Mouse (Mus musculus): ENCODE measurements around the gene Arrdc1.

DNA sequence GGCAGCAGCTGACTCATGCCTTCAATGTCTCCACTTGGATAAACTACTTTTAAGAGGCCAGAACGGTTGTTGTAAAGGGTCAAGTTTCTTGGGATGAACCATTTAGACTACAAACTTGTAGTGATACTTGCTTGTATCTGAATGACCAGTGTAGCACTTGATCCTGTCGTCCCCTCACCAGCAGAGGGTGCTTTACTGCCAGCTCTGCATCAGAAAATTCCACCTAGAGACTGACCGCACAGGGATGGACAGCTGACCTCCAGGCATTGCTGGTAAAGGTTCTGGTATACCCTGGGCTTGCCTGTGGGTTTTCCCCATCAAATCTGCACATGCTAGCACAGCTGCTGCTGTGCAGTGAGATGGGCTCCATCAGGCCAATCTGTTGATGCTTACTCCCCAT lies 25.9 kb upstream of the Arrdc1 start:
- peak; percentile 68 for TF ChIP-seq CTCF (IDR thresholded peaks at IDR 0.05; ENCODE audit: low read depth)
- TF ChIP-seq EP300 (IDR thresholded peaks at IDR 0.05; ENCODE audit: low read depth) = no peak

Measured in liver, postnatal 0 days (tissue).